Mouse (Mus musculus) lung, embryonic 16.5 days (tissue): ENCODE data around the gene Adprhl1. TPM values are rescaled to one million over a fixed set of nuclear protein-coding genes. Genes with fewer than 3 reads are reported as not detected.

Experiments
- ATAC-seq: fragments of 200-750 bp; cut with Nextera tagmentation; 2 replicates; pipeline ENCODE4 v1.8.0; 2017; ENCODE audit warnings: low read depth, mild to moderate bottlenecking, moderate library complexity
- H3K27ac ChIP-seq: fragments of 300-500 bp; sonication (generic); 2 replicates; pipeline ENCODE4 v1.5.1; 2014; ENCODE audit warnings: mild to moderate bottlenecking, control low read depth, low read length
- H3K27me3 ChIP-seq: fragments of 300-500 bp; sonication (generic); 2 replicates; pipeline ENCODE4 v1.6.1; 2014; ENCODE audit warnings: low read depth, low read length, mixed read lengths; ENCODE audit not compliant: control insufficient read depth, insufficient read depth
- H3K36me3 ChIP-seq: fragments of 300-500 bp; sonication (generic); 2 replicates; pipeline ENCODE4 v1.6.1; 2014; ENCODE audit warnings: low read length; ENCODE audit not compliant: control insufficient read depth, insufficient read depth
- H3K4me1 ChIP-seq: fragments of 300-500 bp; sonication (generic); replicated peaks from 2 replicates; pipeline ENCODE4 v1.6.1; 2014; ENCODE audit warnings: low read length, mixed read lengths; ENCODE audit not compliant: control insufficient read depth, insufficient read depth
- H3K4me2 ChIP-seq: fragments of 300-500 bp; sonication (generic); 2 replicates; pipeline ENCODE4 v1.6.1; 2014; ENCODE audit warnings: low read depth, low read length, control low read depth
- H3K4me3 ChIP-seq: fragments of 300-500 bp; sonication (generic); 2 replicates; pipeline ENCODE4 v1.5.1; 2014; ENCODE audit warnings: mild to moderate bottlenecking, low read length, control low read depth
- H3K9ac ChIP-seq: fragments of 300-500 bp; sonication (generic); 2 replicates; pipeline ENCODE4 v1.6.1; 2014; ENCODE audit warnings: low read length, control low read depth
- H3K9me3 ChIP-seq: fragments of 300-500 bp; sonication (generic); 2 replicates; pipeline ENCODE4 v1.6.1; 2016; ENCODE audit warnings: low read length; ENCODE audit not compliant: control insufficient read depth
- WGBS: fragments of 180-500 bp; shearing (Covaris S2); extraction: QIAGEN DNeasy Blood & Tissue Kit; methylation state at CpG from one replicate; pipeline ENCODE4 v1.1.7; 2014; 5-methylcytosine and 5-hydroxymethylcytosine counted together
- polyA plus RNA-seq: library from polyadenylated mRNA; unstranded; fragments of >200 nt; fragmentation: Nextera tagmentation; extraction: Ambion mirVana; gene quantifications from 2 replicates; pipeline ENCODE4 v1.2.1, GENCODE M21; 2015

The Adprhl1 gene
- polyA plus RNA-seq, 1 experiment from 2014 or later = 5.7 TPM

GRCm38 (mm10) chr8:13217093-13217492 lies 36.9 kb downstream of the Adprhl1 start:
- Histone ChIP-seq H3K4me1 (peaks cover 8% of the 10 kb centered on the region), H3K4me3 (no peak overlapping the region), H3K27me3 (no peaks in the 10 kb centered on the region), H3K36me3 (no peaks in the 10 kb centered on the region), H3K4me2 (no peak overlapping the region), H3K9me3 (no peaks in the 10 kb centered on the region), H3K27ac (no peak overlapping the region), H3K9ac (no peak overlapping the region)
- ATAC-seq = no peak
- 14% methylated on average over 5 of the region's 5 CpGs for WGBS

DNA sequence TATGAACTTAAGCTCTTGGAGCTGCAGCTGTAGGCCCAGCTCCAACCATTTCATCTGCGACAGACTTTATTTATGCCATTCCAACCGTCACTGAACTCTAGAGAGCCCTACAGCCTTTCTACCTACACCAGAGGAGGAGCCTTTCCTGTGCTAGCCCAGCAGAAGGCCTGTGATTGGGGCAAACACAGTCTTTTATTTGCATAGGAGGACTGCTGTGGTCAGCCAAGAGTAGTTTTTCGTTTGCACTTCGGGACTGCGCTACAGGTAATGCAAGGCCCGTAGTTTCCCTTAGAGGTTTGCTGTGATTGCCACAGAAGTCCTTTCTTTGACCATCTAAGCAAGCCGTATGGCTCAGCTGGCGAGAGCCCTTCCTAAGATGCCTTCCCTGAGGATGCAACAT lies 37.6 kb downstream of the Adprhl1 start:
- Histone ChIP-seq H3K4me3 (no peak overlapping the region), H3K4me2 (no peak overlapping the region), H3K27me3 (no peaks in the 10 kb centered on the region), H3K36me3 (no peaks in the 10 kb centered on the region), H3K9ac (no peak overlapping the region), H3K9me3 (no peaks in the 10 kb centered on the region), H3K4me1 (peaks cover 8% of the 10 kb centered on the region), H3K27ac (no peak overlapping the region)
- ATAC-seq = no peak
- WGBS = 46% methylated on average over 8 of the region's 8 CpGs

GRCm38 (mm10) chr8:13213479-13214268 lies 40.3 kb downstream of the Adprhl1 start:
- Histone ChIP-seq H3K4me3 (no peak overlapping the region), H3K27me3 (no peaks in the 10 kb centered on the region), H3K36me3 (no peaks in the 10 kb centered on the region), H3K27ac (no peak overlapping the region; the same call in 1 of the 2 replicates), H3K9ac (no peak overlapping the region), H3K9me3 (no peaks in the 10 kb centered on the region), H3K4me1 (peaks cover 14% of the 10 kb centered on the region), H3K4me2 (no peak overlapping the region)
- peak; percentile 77 for ATAC-seq
- 16% methylated on average over 10 of the region's 10 CpGs for WGBS

- Histone ChIP-seq H3K4me1 (peaks cover 14% of the 10 kb centered on the region), H3K9ac (no peak overlapping the region), H3K27ac (no peak overlapping the region), H3K4me2 (no peak overlapping the region), H3K9me3 (no peaks in the 10 kb centered on the region), H3K36me3 (no peaks in the 10 kb centered on the region), H3K27me3 (no peaks in the 10 kb centered on the region), H3K4me3 (no peak overlapping the region)
- peak; percentile 59 for ATAC-seq
- WGBS = 62% methylated on average over 1 of the region's 1 CpGs
These were observed 44.2 kb downstream of the Adprhl1 start for GRCm38 (mm10) chr8:13209770-13210169.

DNA sequence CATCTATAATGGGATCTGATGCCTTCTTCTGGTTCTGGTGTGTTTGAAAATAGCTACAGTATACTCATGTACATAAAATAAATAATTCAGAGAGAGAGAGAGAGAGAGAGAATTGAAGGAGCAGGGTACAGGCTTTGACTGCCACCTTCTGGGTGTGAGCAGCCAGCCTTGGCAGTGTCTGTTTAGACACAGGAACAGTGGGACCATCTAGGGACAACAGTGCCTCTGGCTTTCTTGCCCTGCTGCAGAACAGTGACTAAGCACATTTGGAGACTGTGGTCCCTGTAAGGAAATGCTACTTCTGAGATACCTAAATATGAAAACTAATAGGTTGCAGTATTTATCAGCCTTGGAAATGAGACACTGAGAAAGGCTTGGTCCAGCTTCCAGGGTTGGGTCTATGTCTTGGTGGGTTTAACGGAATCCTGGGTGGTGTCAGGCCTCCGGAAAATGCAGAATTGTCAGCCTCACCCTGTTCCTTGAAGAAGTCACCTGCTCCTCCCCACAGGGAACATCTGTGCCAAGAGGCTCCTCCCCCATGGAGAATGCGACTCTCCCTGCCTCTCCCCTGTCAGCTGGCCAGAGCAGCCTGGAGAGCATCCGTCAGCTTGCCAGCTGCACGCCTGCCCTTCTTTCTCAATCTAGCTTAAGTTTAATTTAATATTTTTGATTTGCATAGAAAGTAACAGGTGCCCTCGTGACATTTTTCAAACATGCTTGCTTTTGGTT lies 45.2 kb downstream of the Adprhl1 start:
- no peaks in the 10 kb centered on the region for H3K27me3 ChIP-seq
- WGBS = 26% methylated on average over 6 of the region's 6 CpGs
- H3K4me1 ChIP-seq = peaks cover 14% of the 10 kb centered on the region
- H3K4me3 ChIP-seq = no peak overlapping the region
- no peaks in the 10 kb centered on the region for H3K9me3 ChIP-seq
- H3K27ac ChIP-seq = no peak overlapping the region
- H3K9ac ChIP-seq = no peak overlapping the region
- no peaks in the 10 kb centered on the region for H3K36me3 ChIP-seq
- H3K4me2 ChIP-seq = no peak overlapping the region
- ATAC-seq = no peak

DNA sequence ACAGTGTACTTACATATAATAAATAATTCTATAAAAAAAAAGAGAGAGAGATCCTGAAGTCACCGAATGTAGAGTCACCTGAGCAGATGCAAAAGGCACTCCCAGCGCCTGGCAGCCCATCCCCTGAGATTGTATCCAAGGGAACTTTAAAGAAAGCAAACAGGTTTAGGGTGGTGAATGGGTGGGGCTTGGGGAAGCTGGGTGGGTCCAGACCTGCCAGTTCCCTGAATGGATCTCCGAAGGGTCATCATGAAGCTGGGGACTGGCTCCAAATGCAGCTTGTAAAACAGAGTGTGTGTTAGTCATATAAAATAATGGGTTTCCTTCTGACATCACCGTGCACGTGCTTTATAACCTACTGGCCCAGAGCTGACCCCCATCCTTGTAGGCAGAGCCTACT lies 47.7 kb downstream of the Adprhl1 start:
- H3K4me2 ChIP-seq = no peak overlapping the region
- H3K27ac ChIP-seq = no peak overlapping the region
- no peaks in the 10 kb centered on the region for H3K36me3 ChIP-seq
- no peak for ATAC-seq
- no peaks in the 10 kb centered on the region for H3K9me3 ChIP-seq
- H3K9ac ChIP-seq = no peak overlapping the region
- H3K27me3 ChIP-seq = peaks cover 11% of the 10 kb centered on the region
- H3K4me3 ChIP-seq = no peak overlapping the region
- peaks cover 6% of the 10 kb centered on the region for H3K4me1 ChIP-seq
- 42% methylated on average over 5 of the region's 5 CpGs for WGBS

DNA sequence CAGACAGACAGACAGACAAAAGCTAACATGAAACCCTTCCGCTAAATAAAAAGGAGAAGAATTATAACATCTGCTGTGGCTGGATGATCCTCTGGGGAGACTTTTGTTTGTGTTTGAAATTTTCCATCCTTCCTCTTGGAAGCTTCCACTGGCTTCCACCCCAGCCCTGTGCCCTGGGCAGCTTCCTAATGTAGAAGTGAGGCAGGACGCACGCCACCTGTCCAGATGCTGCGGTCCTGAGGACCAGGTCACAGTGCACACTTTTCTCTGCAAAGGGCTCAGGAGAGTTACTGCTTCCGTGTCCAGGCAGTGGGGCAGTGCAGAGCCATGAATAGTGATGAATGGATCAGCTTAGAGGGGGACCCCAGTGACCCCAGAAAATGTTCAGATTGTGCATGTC lies 48.7 kb downstream of the Adprhl1 start:
- H3K9ac ChIP-seq = no peak overlapping the region
- no peak overlapping the region for H3K4me3 ChIP-seq
- ATAC-seq = no peak
- no peaks in the 10 kb centered on the region for H3K9me3 ChIP-seq
- H3K27me3 ChIP-seq = peaks cover 17% of the 10 kb centered on the region
- H3K4me2 ChIP-seq = no peak overlapping the region
- no peaks in the 10 kb centered on the region for H3K36me3 ChIP-seq
- 57% methylated on average over 5 of the region's 5 CpGs for WGBS
- no peak overlapping the region for H3K27ac ChIP-seq
- H3K4me1 ChIP-seq = peaks cover 9% of the 10 kb centered on the region

GRCm38 (mm10) chr8:13204371-13205140 lies 49.4 kb downstream of the Adprhl1 start:
- ATAC-seq = no peak
- no peak overlapping the region for H3K27ac ChIP-seq

DNA sequence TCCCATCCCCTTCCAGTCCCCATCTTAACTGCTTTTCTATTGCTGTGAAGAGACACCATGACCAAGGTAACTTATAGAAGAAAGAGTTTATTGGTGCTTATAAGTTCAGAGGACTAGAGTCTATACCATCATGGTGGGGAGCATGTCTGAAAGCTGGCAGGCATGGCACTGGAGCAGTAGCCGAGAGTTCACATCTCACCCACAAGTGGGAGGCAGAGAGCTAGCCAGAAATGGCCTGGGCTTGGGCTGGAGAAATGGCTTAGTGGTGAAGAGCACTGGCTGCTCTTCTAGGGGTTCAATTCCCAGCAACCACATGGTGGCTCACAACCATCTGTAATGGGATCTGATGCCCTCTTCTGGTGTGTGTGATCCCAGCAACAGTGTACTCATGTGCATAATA lies 50.5 kb downstream of the Adprhl1 start:
- H3K27ac ChIP-seq = no peak overlapping the region
- peaks cover 23% of the 10 kb centered on the region for H3K27me3 ChIP-seq
- 70% methylated on average over 1 of the region's 1 CpGs for WGBS
- no peak overlapping the region for H3K4me3 ChIP-seq
- no peak overlapping the region for H3K4me2 ChIP-seq
- no peaks in the 10 kb centered on the region for H3K9me3 ChIP-seq
- H3K9ac ChIP-seq = no peak overlapping the region
- H3K36me3 ChIP-seq = no peaks in the 10 kb centered on the region
- peaks cover 4% of the 10 kb centered on the region for H3K4me1 ChIP-seq
- no peak for ATAC-seq

More at GRCm38 (mm10) chr8:13204371-13205140, 49.4 kb downstream of the Adprhl1 start:
- H3K4me3 ChIP-seq = no peak overlapping the region
- WGBS = 58% methylated on average over 12 of the region's 12 CpGs
- H3K4me1 ChIP-seq = peaks cover 8% of the 10 kb centered on the region
- H3K9ac ChIP-seq = no peak overlapping the region
- H3K9me3 ChIP-seq = no peaks in the 10 kb centered on the region
- peaks cover 20% of the 10 kb centered on the region for H3K27me3 ChIP-seq
- no peaks in the 10 kb centered on the region for H3K36me3 ChIP-seq
- no peak overlapping the region for H3K4me2 ChIP-seq
